Mouse (Mus musculus): ENCODE results near the gene Pnliprp2. TPM values are rescaled to one million over a fixed set of nuclear protein-coding genes. Genes with fewer than 3 reads are reported as not detected.

Gene Pnliprp2
- total and polyA plus RNA-seq, 3 experiments = not detected

- Histone ChIP-seq H3K79me2 (ENCODE audit: control insufficient read depth, insufficient read depth, low read length, poor library complexity) (no peaks in the 10 kb centered on the region), H3K27ac (ENCODE audit: control insufficient read depth, low read depth, low read length) (no peak within 1 kb of the TSS), H3K4me3 (ENCODE audit: control insufficient read depth in 1 of 2, insufficient read depth in 1 of 2, low read depth in 2 of 2, low read length in 2 of 2) (no peak within 1 kb of the TSS), H3K27me3 (ENCODE audit: control insufficient read depth in 1 of 2, insufficient read depth in 2 of 2, low read length in 2 of 2) (no peaks in the 10 kb centered on the region), H3K36me3 (ENCODE audit: control insufficient read depth in 1 of 2, insufficient read depth in 2 of 2, low read length in 2 of 2) (no peaks in the 10 kb centered on the region), H3K9ac (ENCODE audit: control insufficient read depth, low read depth, low read length, poor library complexity, severe bottlenecking) (no peak within 1 kb of the TSS), H3K9me3 (replicated peaks; ENCODE audit: insufficient read depth, low read length) (no peaks in the 10 kb centered on the region), H3K4me1 (ENCODE audit: control insufficient read depth in 1 of 2, insufficient read depth in 2 of 2, low read length in 2 of 2) (no peaks in the 10 kb centered on the region)
- TF ChIP-seq POLR2A (IDR thresholded peaks at IDR 0.05; ENCODE audit: control insufficient read depth in 1 of 2, insufficient read depth in 1 of 2, low read depth in 1 of 2, low read length in 2 of 2, poor library complexity in 1 of 2) (no peak), BHLHE40 (IDR thresholded peaks at IDR 0.05; ENCODE audit: borderline replicate concordance, low read depth, low read length) (no peak), USF1 (IDR thresholded peaks at IDR 0.05; ENCODE audit: low read depth, low read length) (no peak), TCF12 (IDR thresholded peaks at IDR 0.05; ENCODE audit: low read depth, low read length) (no peak), ZC3H11A (IDR thresholded peaks at IDR 0.05; ENCODE audit: low read depth, low read length) (no peak)
- DNase-seq (ENCODE audit: low read depth, low spot score) = no peak
Measured at GRCm38 (mm10) chr19:58728445-58729031, 31.0 kb upstream of the Pnliprp2 start, which contains the start of gene Pnliprp1. Gene Pnliprp1 (plus strand): TSS chr19:58728887.

DNA sequence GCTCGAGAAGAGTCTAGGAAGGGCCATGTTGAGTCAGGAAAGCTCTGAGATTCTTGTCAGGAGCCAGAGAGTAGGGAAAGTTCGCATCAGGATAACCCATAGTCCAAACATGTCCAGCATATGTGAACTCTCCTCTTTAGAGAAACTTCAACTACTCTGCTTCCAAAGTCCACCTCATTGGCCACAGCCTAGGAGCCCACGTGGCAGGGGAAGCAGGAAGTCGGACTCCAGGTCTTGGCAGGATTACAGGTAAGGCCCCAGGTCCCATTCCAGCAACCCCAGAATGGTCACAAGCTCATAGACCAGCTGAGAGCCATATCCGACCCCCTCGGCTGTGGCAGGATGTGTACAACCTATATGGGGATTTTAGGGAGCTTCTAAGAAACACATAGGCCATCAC lies 26.3 kb upstream of the Pnliprp2 start:
- no peaks in the 10 kb centered on the region for H3K9me3 ChIP-seq (replicated peaks; ENCODE audit: insufficient read depth, low read length)
- H3K27me3 ChIP-seq (ENCODE audit: control insufficient read depth in 1 of 2, insufficient read depth in 2 of 2, low read length in 2 of 2) = no peaks in the 10 kb centered on the region
- H3K36me3 ChIP-seq (ENCODE audit: control insufficient read depth in 1 of 2, insufficient read depth in 2 of 2, low read length in 2 of 2) = no peaks in the 10 kb centered on the region
- H3K27ac ChIP-seq (ENCODE audit: control insufficient read depth, low read depth, low read length) = no peak overlapping the region
- no peak for TF ChIP-seq MAZ (IDR thresholded peaks at IDR 0.05; ENCODE audit: low read depth, low read length)
- no peak for TF ChIP-seq TCF12 (IDR thresholded peaks at IDR 0.05; ENCODE audit: low read depth, low read length)
- no peak for TF ChIP-seq BHLHE40 (IDR thresholded peaks at IDR 0.05; ENCODE audit: borderline replicate concordance, low read depth, low read length)
- no peak for TF ChIP-seq RCOR1 (IDR thresholded peaks at IDR 0.05; ENCODE audit: low read depth, low read length)
- no peak for TF ChIP-seq MYC (IDR thresholded peaks at IDR 0.05; ENCODE audit: low read depth, low read length)
- no peak for TF ChIP-seq ELF1 (IDR thresholded peaks at IDR 0.05; ENCODE audit: low read depth, low read length)
- no peak for TF ChIP-seq POLR2A (IDR thresholded peaks at IDR 0.05; ENCODE audit: control insufficient read depth in 1 of 2, insufficient read depth in 1 of 2, low read depth in 1 of 2, low read length in 2 of 2, poor library complexity in 1 of 2)
- no peak for TF ChIP-seq TBP (IDR thresholded peaks at IDR 0.05; ENCODE audit: low read depth, low read length)
- no peak for TF ChIP-seq MYB (IDR thresholded peaks at IDR 0.05; ENCODE audit: low read depth, low read length)
- no peak for TF ChIP-seq SMC3 (IDR thresholded peaks at IDR 0.05; ENCODE audit: low read depth, low read length)
- TF ChIP-seq HCFC1 (IDR thresholded peaks at IDR 0.05; ENCODE audit: low read depth, low read length) = no peak
- TF ChIP-seq GATA1 (IDR thresholded peaks at IDR 0.05; ENCODE audit: low read depth, low read length) = no peak
- TF ChIP-seq SIN3A (IDR thresholded peaks at IDR 0.05; ENCODE audit: low read length) = no peak
- TF ChIP-seq JUND (IDR thresholded peaks at IDR 0.05; ENCODE audit: low read depth, low read length) = no peak
- TF ChIP-seq CHD2 (IDR thresholded peaks at IDR 0.05; ENCODE audit: low read length) = no peak
- no peak for TF ChIP-seq USF1 (IDR thresholded peaks at IDR 0.05; ENCODE audit: low read depth, low read length)
- TF ChIP-seq CTCF (IDR thresholded peaks at IDR 0.05 in 2 of 3, conservative IDR thresholded peaks at IDR 0.05 in 1 of 3; ENCODE audit: control insufficient read depth in 1 of 3, insufficient read depth in 1 of 3, low read depth in 2 of 3, low read length in 3 of 3, poor library complexity in 1 of 3, severe bottlenecking in 1 of 3) = no peak
- TF ChIP-seq NRF1 (IDR thresholded peaks at IDR 0.05; ENCODE audit: insufficient read depth, low read depth, low read length, poor library complexity, severe bottlenecking) = no peak
- H3K4me1 ChIP-seq (ENCODE audit: control insufficient read depth in 1 of 2, insufficient read depth in 2 of 2, low read length in 2 of 2) = no peaks in the 10 kb centered on the region
- no peak overlapping the region for H3K9ac ChIP-seq (ENCODE audit: control insufficient read depth, low read depth, low read length, poor library complexity, severe bottlenecking)
- H3K79me2 ChIP-seq (ENCODE audit: control insufficient read depth, insufficient read depth, low read length, poor library complexity) = no peaks in the 10 kb centered on the region
- DNase-seq (ENCODE audit: low read depth, low spot score) = no peak
- no peak overlapping the region for H3K4me3 ChIP-seq (ENCODE audit: control insufficient read depth in 1 of 2, insufficient read depth in 1 of 2, low read depth in 2 of 2, low read length in 2 of 2)
